Mouse (Mus musculus) spleen, postnatal 14 days (tissue): Measurements from ENCODE around the gene Gm10424.
"Not testable (repeated sequence)": the region's sequence is repeated elsewhere in the genome, so short reads cannot be mapped to it uniquely, and the experiment has no call there.

Source experiments
- DNase-seq, 2 experiments: peaks; one replicate each; pipeline ENCODE4 v3.0.0; 2021 to 2022; ENCODE audit warnings: low spot score in 2 of 2

Gm10424 gene

GRCm38 (mm10) chr5:95272668-95273067 lies at the start of gene Gm10424:
TSS of gene Gm10424 (minus strand) at chr5:95272768.
- DNase-seq, result not testable (repeated sequence)

GRCm38 (mm10) chr5:95305611-95306010 lies 33.0 kb upstream of the Gm10424 start, which contains the start of gene Gm3259:
TSS of gene Gm3259 (plus strand) at chr5:95305911.
- not testable (repeated sequence) for DNase-seq
